Mouse (Mus musculus): ENCODE results near the gene Cyb5r3.

Gene Cyb5r3

DNA sequence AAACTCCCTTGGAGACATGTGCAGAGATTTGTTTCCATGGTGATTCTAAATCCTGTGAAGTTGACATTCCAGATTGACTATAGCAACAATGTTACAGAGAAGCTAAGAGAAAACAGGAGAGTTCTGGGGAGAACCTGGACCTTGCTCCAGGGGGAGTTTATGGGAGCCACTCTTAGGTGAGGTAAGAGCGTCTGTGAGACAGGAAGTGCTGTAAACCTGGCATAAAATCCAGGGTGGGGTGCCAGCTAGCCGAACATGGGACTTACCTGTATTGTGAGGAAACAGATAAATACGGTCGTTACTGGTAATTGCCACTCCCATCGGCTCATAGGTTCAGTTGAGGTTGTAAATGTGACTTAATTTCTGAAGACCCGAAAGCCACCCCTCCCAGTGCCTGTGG is 66.0 kb downstream of the Cyb5r3 start:
- DNase-seq (ENCODE audit: inconsistent ontology term), result no peak
